Mouse (Mus musculus) thymus, postnatal 0 days (tissue): ENCODE data around the gene Pprc1. TPM values are rescaled to one million over a fixed set of nuclear protein-coding genes. Genes with fewer than 3 reads are reported as not detected.

Experiments
- DNase-seq: peaks from one replicate; pipeline ENCODE4 v3.0.0-alpha.2; 2015; ENCODE audit warnings: low spot score
- polyA plus RNA-seq: library from polyadenylated mRNA; unstranded; fragments of >200 nt; fragmentation: Nextera tagmentation; extraction: Ambion mirVana; gene quantifications from 2 replicates; pipeline ENCODE4 v1.2.1, GENCODE M21; 2015

The Pprc1 gene
- polyA plus RNA-seq, 1 experiment from 2014 or later, result 11.6 TPM

GRCm38 (mm10) chr19:46110214-46110613 is 65.5 kb downstream of the Pprc1 start:
- no peak for DNase-seq

- DNase-seq, result no peak
These were observed 66.1 kb downstream of the Pprc1 start for GRCm38 (mm10) chr19:46110781-46111180.

- DNase-seq, result no peak
These were observed 69.9 kb downstream of the Pprc1 start for GRCm38 (mm10) chr19:46114617-46115016.

- DNase-seq, result no peak
These were observed 74.8 kb downstream of the Pprc1 start for GRCm38 (mm10) chr19:46119458-46119857.

- DNase-seq, result no peak
These were observed 76.2 kb downstream of the Pprc1 start for GRCm38 (mm10) chr19:46120872-46121271.

Other genes starting within 250 kb of the Pprc1 start
- gene Kcnip2, start 228.8 kb upstream of the Pprc1 start, polyA plus RNA-seq, result 1.3 TPM in 2 replicates
- gene Armh3, start 46.4 kb upstream of the Pprc1 start, polyA plus RNA-seq, result 10.4 and 10.7 TPM in 2 replicates
- gene Hps6, start 41.4 kb upstream of the Pprc1 start, polyA plus RNA-seq, result 7.5 and 8.0 TPM in 2 replicates
- gene Ldb1, start 328 bp downstream of the Pprc1 start, polyA plus RNA-seq, result 140 and 157 TPM in 2 replicates
- 90.2 and 102 TPM in 2 replicates for gene Nolc1, start 31.0 kb downstream of the Pprc1 start, polyA plus RNA-seq
- gene Elovl3, start 87.0 kb downstream of the Pprc1 start, polyA plus RNA-seq, result 0.08 and 0.26 TPM in 2 replicates
- gene Pitx3, start 103.4 kb downstream of the Pprc1 start, polyA plus RNA-seq, result not detected in 2 replicates
- gene Gbf1, start 107.6 kb downstream of the Pprc1 start, polyA plus RNA-seq, result 28.6 and 28.7 TPM in 2 replicates